Mouse (Mus musculus): ENCODE results near the gene Lrrc43. TPM values are rescaled to one million over a fixed set of nuclear protein-coding genes. Genes with fewer than 3 reads are reported as not detected.
"Not testable (repeated sequence)": the region's sequence is repeated elsewhere in the genome, so short reads cannot be mapped to it uniquely, and the experiment has no call there.

The Lrrc43 gene
- polyA plus RNA-seq, 1 experiment, result not detected

DNA sequence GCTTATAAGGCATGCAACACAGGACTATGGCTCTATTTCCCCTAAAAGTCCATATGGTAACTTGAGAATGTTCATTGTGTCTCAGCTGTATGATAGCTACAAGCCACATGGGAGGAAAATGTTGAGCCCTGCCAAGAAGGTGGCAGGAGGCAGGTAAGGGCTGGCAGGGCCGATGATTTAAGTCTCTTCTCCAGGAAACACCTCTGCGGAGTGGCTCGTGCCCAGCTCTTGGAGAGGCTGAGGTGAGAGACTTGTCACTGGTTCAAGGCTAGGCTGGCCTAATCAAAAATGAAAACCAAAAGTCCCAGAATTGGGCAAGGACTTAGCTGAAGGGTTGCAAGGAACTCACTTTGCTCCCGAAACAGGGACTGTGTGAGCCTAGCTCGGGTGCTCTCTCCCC, 21.1 kb downstream of the Lrrc43 start, which contains the start of gene B3gnt4:
B3gnt4 (plus strand) TSS at position 301 of the 400 bp plus-strand sequence.
- no peak within 1 kb of the TSS for H3K4me3 ChIP-seq (ENCODE audit: insufficient read depth, low read depth, low read length)
- 85% methylated on average over 5 of the region's 5 CpGs for WGBS
- TF ChIP-seq CTCF (IDR thresholded peaks at IDR 0.05; ENCODE audit: insufficient read depth, low read depth, low read length) (no peak), POLR2A (IDR thresholded peaks at IDR 0.05; ENCODE audit: insufficient read depth, low read depth, low read length) (no peak)
- H3K27ac ChIP-seq (ENCODE audit: insufficient read depth, low read depth, low read length), result no peak within 1 kb of the TSS
- peaks cover 9% of the 10 kb centered on the region for H3K4me1 ChIP-seq (ENCODE audit: control insufficient read depth, insufficient read depth, low read length)

DNA sequence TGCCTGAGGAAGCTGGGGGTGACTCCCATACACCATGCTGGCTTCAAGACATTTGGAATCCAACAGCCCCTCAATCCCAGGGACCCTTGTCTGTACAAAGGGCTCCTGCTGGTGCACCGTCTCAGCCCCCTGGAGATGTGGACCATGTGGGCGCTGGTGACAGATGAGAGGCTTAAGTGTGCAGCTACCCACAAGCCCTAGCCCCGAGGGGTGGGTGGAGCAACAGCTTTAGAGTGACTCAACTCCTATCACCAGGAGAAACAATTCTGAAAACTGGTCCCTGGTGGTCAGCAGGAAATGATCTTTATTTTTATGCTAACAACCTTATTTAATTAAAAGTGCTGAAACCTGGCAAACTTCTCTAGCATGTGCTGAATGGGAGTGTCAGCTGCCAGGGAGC, 22.3 kb downstream of the Lrrc43 start:
- not testable (repeated sequence) for H3K4me3 ChIP-seq (ENCODE audit: insufficient read depth, low read depth, low read length)
- 49% methylated on average over 3 of the region's 3 CpGs for WGBS

DNA sequence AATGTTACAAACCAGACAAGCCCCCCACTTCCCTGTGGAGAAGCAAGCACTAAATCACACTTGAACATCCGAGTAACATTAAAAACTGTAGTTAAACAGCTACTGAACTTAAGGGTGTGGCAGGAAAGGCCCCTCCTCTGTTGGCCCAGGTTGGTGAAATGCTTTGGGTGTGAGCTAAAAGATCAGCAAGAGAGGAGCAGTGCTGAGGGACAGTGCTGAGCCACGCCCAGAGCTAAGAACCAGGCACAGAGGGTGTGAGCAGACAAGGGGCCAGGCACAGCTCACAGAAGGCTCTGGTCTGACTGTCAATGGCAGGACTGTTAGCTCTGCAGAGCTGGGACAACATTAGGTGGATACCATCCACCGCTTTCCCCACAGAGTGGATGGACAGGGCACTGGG, 23.0 kb downstream of the Lrrc43 start:
- no peak overlapping the region for H3K4me3 ChIP-seq (ENCODE audit: insufficient read depth, low read depth, low read length)
- H3K27ac ChIP-seq (ENCODE audit: insufficient read depth, low read depth, low read length), result no peak overlapping the region
- TF ChIP-seq CTCF (IDR thresholded peaks at IDR 0.05; ENCODE audit: insufficient read depth, low read depth, low read length), result no peak
- TF ChIP-seq POLR2A (IDR thresholded peaks at IDR 0.05; ENCODE audit: insufficient read depth, low read depth, low read length), result no peak
- H3K4me1 ChIP-seq (ENCODE audit: control insufficient read depth, insufficient read depth, low read length), result peaks cover 9% of the 10 kb centered on the region
- WGBS, result 80% methylated on average over 3 of the region's 3 CpGs

More for the DNA sequence above, 22.3 kb downstream of the Lrrc43 start:
- not testable (repeated sequence) for H3K4me1 ChIP-seq (ENCODE audit: control insufficient read depth, insufficient read depth, low read length); H3K27ac ChIP-seq (ENCODE audit: insufficient read depth, low read depth, low read length)

DNA sequence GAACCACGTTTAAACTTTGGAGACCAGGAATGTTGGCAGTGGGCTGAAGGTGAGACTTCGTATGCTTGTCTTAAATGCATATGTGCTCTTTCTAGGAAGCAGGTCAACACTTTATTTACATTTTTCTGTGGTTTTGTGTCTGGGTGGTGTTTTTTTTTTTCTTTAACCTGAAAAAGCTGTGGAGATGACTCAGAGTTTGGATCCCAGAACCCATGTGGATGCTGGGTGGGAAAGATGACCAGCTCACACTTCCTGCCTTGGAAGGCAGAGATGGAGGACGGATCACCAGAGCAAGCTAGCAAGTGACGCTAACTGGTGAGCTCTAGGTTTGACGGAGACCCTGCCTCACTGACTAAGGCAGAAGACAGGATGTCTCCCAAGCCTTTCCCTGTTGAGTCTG, 25.8 kb downstream of the Lrrc43 start:
- no peak overlapping the region for H3K4me3 ChIP-seq (ENCODE audit: insufficient read depth, low read depth, low read length)
- 86% methylated on average over 5 of the region's 5 CpGs for WGBS
- TF ChIP-seq CTCF (IDR thresholded peaks at IDR 0.05; ENCODE audit: insufficient read depth, low read depth, low read length) (no peak), POLR2A (IDR thresholded peaks at IDR 0.05; ENCODE audit: insufficient read depth, low read depth, low read length) (no peak)
- H3K4me1 ChIP-seq (ENCODE audit: control insufficient read depth, insufficient read depth, low read length), result no peaks in the 10 kb centered on the region
- no peak overlapping the region for H3K27ac ChIP-seq (ENCODE audit: insufficient read depth, low read depth, low read length)

DNA sequence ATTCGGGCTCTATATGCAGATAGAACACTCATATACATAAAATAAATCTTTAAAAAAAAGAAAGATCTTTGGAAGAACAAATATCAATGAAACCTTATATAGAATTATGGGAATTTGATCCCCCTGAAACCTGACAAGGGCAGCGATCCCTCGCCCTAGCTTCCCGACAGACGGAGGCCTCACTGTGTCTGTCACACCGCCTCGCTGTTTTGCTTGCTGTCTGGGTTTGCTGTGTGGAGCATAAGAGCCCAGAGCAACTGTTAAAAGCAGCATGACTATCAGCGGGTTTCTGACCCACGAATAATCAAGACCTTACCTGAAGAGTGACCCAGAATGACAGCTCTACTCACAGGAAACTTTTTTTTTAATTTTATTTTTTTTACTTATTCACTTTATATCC, 31.6 kb downstream of the Lrrc43 start:
- peaks cover 8% of the 10 kb centered on the region for H3K4me1 ChIP-seq (ENCODE audit: control insufficient read depth, insufficient read depth, low read length)
- TF ChIP-seq CTCF (IDR thresholded peaks at IDR 0.05; ENCODE audit: insufficient read depth, low read depth, low read length), result no peak
- no peak for TF ChIP-seq POLR2A (IDR thresholded peaks at IDR 0.05; ENCODE audit: insufficient read depth, low read depth, low read length)
- no peak overlapping the region for H3K27ac ChIP-seq (ENCODE audit: insufficient read depth, low read depth, low read length)
- 84% methylated on average over 9 of the region's 9 CpGs for WGBS
- H3K4me3 ChIP-seq (ENCODE audit: insufficient read depth, low read depth, low read length), result no peak overlapping the region

DNA sequence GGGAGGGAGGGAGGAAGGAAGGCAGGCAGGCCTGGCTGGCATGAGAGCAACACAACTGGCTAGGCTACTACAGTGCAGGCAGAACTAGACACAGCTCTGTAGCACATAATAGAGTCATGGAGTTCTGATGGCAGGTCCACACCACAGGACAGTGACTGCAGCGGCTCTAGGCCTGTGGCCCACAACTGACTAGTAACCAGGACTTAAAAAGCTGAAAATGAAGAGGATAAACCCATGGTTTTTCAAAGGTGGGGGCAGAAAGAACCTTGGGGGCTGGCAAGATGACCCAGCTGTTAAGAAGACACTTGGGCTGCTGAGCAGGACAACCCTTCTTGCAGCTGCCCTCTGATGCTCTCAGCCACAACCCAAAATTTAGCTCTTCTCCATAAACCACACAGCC, 32.5 kb downstream of the Lrrc43 start:
- Histone ChIP-seq H3K27ac (ENCODE audit: insufficient read depth, low read depth, low read length) (no peak overlapping the region), H3K4me1 (ENCODE audit: control insufficient read depth, insufficient read depth, low read length) (peaks cover 8% of the 10 kb centered on the region), H3K4me3 (ENCODE audit: insufficient read depth, low read depth, low read length) (no peak overlapping the region)
- no peak for TF ChIP-seq CTCF (IDR thresholded peaks at IDR 0.05; ENCODE audit: insufficient read depth, low read depth, low read length)
- TF ChIP-seq POLR2A (IDR thresholded peaks at IDR 0.05; ENCODE audit: insufficient read depth, low read depth, low read length), result no peak
- 79% methylated on average over 1 of the region's 1 CpGs for WGBS

DNA sequence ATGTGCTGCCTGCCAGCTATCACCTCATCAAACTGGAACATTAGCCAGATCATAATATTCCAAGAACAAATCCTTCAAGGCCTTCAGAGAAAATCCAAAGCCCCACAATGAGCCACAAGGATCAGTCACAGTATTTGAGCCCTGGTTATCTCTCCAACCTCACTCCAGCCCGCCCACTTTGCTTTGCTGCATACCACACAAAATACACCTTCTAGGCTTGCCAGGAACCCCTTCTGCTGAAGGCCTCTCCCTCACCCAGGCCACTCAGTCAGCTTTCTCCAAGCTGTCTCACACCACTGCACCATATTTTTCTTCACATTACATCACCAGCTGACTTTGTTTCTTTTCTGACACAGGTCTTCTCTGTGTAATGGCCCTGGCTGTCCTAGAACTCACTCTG, 33.1 kb downstream of the Lrrc43 start:
- H3K27ac ChIP-seq (ENCODE audit: insufficient read depth, low read depth, low read length), result no peak overlapping the region
- H3K4me1 ChIP-seq (ENCODE audit: control insufficient read depth, insufficient read depth, low read length), result peaks cover 8% of the 10 kb centered on the region
- H3K4me3 ChIP-seq (ENCODE audit: insufficient read depth, low read depth, low read length), result no peak overlapping the region
- TF ChIP-seq POLR2A (IDR thresholded peaks at IDR 0.05; ENCODE audit: insufficient read depth, low read depth, low read length), result no peak
- no peak for TF ChIP-seq CTCF (IDR thresholded peaks at IDR 0.05; ENCODE audit: insufficient read depth, low read depth, low read length)
- 89% methylated on average over 1 of the region's 1 CpGs for WGBS

DNA sequence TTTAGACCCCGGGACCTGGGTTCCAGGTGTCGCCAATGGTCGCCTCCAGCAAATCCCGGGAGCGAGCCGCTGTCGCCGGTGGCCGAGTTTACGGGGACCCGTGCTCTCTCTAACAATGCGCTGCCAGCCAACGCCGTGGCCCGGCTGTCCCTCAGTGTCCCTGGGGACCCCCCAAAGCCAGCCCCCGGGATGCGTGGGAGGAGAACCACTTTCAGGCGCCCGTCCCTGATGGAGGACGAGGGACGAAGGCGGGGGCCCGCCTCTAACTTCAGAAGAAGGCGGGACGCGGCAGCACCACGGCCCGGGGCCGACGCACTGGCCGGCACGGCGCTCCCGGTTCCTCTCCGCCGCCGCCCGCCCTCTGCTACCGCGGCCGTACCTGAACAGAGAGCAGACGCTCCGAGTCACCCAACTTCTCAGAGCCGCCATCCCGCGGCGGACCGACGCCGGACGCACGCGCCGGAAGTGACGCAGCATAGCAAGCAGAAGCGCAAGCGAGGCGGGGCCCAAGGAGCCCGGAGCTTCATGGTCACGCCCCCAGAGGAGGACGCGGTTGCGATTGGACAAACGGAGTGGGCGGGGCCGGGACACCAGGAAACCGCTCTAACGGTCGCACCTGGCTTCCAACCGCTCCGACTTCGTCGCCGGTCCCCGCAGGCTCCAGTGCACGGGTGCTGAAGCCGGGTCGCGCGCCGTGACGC, 34.7 kb downstream of the Lrrc43 start, which contains the start of gene Diablo:
Diablo (minus strand) TSS at position 485 of the 701 bp plus-strand sequence.
- Histone ChIP-seq H3K4me1 (ENCODE audit: control insufficient read depth, insufficient read depth, low read length) (peaks cover 8% of the 10 kb centered on the region), H3K4me3 (ENCODE audit: insufficient read depth, low read depth, low read length) (peak within 1 kb of the TSS; percentile 90), H3K27ac (ENCODE audit: insufficient read depth, low read depth, low read length) (no peak within 1 kb of the TSS)
- under 1% methylated on average over 82 of the region's 82 CpGs for WGBS
- TF ChIP-seq CTCF (IDR thresholded peaks at IDR 0.05; ENCODE audit: insufficient read depth, low read depth, low read length) (no peak), POLR2A (IDR thresholded peaks at IDR 0.05; ENCODE audit: insufficient read depth, low read depth, low read length) (peak; percentile 99)

DNA sequence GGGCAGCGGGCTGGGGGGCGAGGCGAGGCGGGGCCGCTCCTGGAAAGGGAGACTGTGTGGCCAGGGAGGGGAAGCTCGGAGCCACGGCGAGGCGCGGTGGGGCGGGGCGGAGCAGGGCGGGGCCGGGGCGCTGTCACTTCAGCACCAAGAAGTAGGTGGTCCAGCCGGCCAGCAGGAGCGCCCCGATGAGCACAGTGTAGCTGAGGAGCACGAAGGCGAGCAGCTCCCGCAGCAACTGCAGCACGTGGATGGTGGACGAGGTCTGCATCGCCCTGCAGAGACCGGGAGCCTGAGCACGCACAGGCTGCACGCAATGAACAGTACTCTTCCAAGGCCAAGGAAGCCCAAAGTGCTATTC, 35.3 kb downstream of the Lrrc43 start:
- TF ChIP-seq CTCF (IDR thresholded peaks at IDR 0.05; ENCODE audit: insufficient read depth, low read depth, low read length) (no peak), POLR2A (IDR thresholded peaks at IDR 0.05; ENCODE audit: insufficient read depth, low read depth, low read length) (no peak)
- H3K27ac ChIP-seq (ENCODE audit: insufficient read depth, low read depth, low read length), result no peak overlapping the region
- WGBS, result 2% methylated on average over 26 of the region's 27 CpGs
- H3K4me1 ChIP-seq (ENCODE audit: control insufficient read depth, insufficient read depth, low read length), result peaks cover 8% of the 10 kb centered on the region
- H3K4me3 ChIP-seq (ENCODE audit: insufficient read depth, low read depth, low read length), result peak overlapping the region; percentile 90

Measured in olfactory bulb, adult 2 months (tissue).